Mouse (Mus musculus) lung, adult 2 months (tissue): ENCODE measurements around the gene Defb13.
"Not testable (repeated sequence)": the region's sequence is repeated elsewhere in the genome, so short reads cannot be mapped to it uniquely, and the experiment has no call there.

Source experiments
- CTCF ChIP-seq: fragments of 200-500 bp; IDR thresholded peaks from 2 replicates; pipeline ENCODE4 v1.5.1; 2011; ENCODE audit warnings: mild to moderate bottlenecking, low read length, control low read depth; ENCODE audit not compliant: insufficient read depth
- POLR2A ChIP-seq: fragments of 200-500 bp; IDR thresholded peaks from 2 replicates; pipeline ENCODE4 v1.6.1; 2011; ENCODE audit warnings: low read depth, mild to moderate bottlenecking, control low read depth, low read length, borderline replicate concordance; ENCODE audit errors: extremely low read depth

- not testable (repeated sequence) for TF ChIP-seq POLR2A, CTCF
Measured at GRCm38 (mm10) chr8:21906290-21906689, 40.3 kb upstream of the Defb13 start, which contains the start of gene Defb11.
